Mouse (Mus musculus) stomach, embryonic 14.5 days (tissue): ENCODE measurements at regions not wholly inside any gene's neighbourhood (a gene's known extent, or its start where the extent isn't known, plus 50 kb on each side); places are given as distances from the start of the nearest gene placed in this dataset.
"Not testable (repeated sequence)": the region's sequence is repeated elsewhere in the genome, so short reads cannot be mapped to it uniquely, and the experiment has no call there.

ENCODE experiments used
- ATAC-seq: fragments of 200-750 bp; cut with Nextera tagmentation; 2 replicates; pipeline ENCODE4 v1.8.0; 2017; ENCODE audit warnings: low read depth, moderate TSS enrichment; ENCODE audit not compliant: insufficient number of reproducible peaks, insufficient read depth, low FRiP score
- H3K27ac ChIP-seq: fragments of 300-500 bp; sonication (generic); 2 replicates; pipeline ENCODE4 v1.5.1; 2014; ENCODE audit warnings: mild to moderate bottlenecking, low read length, moderate library complexity, mixed read lengths
- H3K27me3 ChIP-seq: fragments of 300-500 bp; sonication (generic); 2 replicates; pipeline ENCODE4 v1.6.1; 2014; ENCODE audit warnings: low read length, control low read depth, mixed read lengths; ENCODE audit not compliant: control insufficient read depth, insufficient read depth
- H3K36me3 ChIP-seq: fragments of 300-500 bp; sonication (generic); 2 replicates; pipeline ENCODE4 v1.6.1; 2014; ENCODE audit warnings: mild to moderate bottlenecking, control low read depth, low read length, moderate library complexity, mixed read lengths; ENCODE audit not compliant: control insufficient read depth, insufficient read depth
- H3K4me1 ChIP-seq: fragments of 300-500 bp; sonication (generic); 2 replicates; pipeline ENCODE4 v1.6.1; 2014; ENCODE audit warnings: low read length, control low read depth, mixed read lengths; ENCODE audit not compliant: control insufficient read depth, insufficient read depth
- H3K4me2 ChIP-seq: fragments of 300-500 bp; sonication (generic); replicated peaks from 2 replicates; pipeline ENCODE4 v1.6.1; 2014; ENCODE audit warnings: low read depth, low read length, control low read depth
- H3K4me3 ChIP-seq: fragments of 300-500 bp; sonication (generic); 2 replicates; pipeline ENCODE4 v1.5.1; 2014; ENCODE audit warnings: low read depth, low read length, control low read depth
- H3K9ac ChIP-seq: fragments of 300-500 bp; sonication (generic); replicated peaks from 2 replicates; pipeline ENCODE4 v1.6.1; 2014; ENCODE audit warnings: low read depth, mild to moderate bottlenecking, control low read depth, low read length, moderate library complexity, mixed read lengths
- H3K9me3 ChIP-seq: fragments of 300-500 bp; sonication (generic); 2 replicates; pipeline ENCODE4 v1.6.1; 2016; ENCODE audit warnings: low read depth, low read length, control low read depth; ENCODE audit not compliant: control insufficient read depth
- WGBS: fragments of 180-500 bp; shearing (Covaris S2); extraction: QIAGEN DNeasy Blood & Tissue Kit; methylation state at CpG from one replicate; pipeline ENCODE4 v1.1.7; 2014; 5-methylcytosine and 5-hydroxymethylcytosine counted together

DNA sequence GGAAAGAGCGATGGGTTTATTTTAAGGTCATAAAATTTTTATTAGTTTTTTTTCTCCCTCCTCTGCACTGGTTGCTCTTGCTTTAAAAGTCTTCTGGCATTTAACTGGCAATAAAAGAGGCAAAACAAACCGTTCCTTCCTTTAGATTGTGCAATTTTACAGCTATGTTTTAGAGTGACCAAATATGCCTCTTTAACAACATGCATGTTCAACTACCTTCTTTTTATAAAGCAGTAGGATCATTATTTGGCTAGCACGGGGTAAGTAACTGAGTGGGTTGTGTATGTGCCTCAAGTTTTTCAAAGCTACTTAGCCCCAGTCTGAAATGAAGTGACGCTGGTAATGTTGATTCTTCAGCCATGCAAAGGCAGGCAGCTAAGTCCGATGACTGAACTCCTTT, 284.7 kb upstream of the Klf6 start:
- no peaks in the 10 kb centered on the region for H3K36me3 ChIP-seq
- no peak overlapping the region for H3K4me2 ChIP-seq
- H3K27ac ChIP-seq, result no peak overlapping the region
- H3K4me1 ChIP-seq, result no peaks in the 10 kb centered on the region
- no peak overlapping the region for H3K9ac ChIP-seq
- H3K9me3 ChIP-seq, result no peaks in the 10 kb centered on the region
- no peak for ATAC-seq
- WGBS, result 61% methylated on average over 5 of the region's 5 CpGs
- no peaks in the 10 kb centered on the region for H3K27me3 ChIP-seq
- no peak overlapping the region for H3K4me3 ChIP-seq

DNA sequence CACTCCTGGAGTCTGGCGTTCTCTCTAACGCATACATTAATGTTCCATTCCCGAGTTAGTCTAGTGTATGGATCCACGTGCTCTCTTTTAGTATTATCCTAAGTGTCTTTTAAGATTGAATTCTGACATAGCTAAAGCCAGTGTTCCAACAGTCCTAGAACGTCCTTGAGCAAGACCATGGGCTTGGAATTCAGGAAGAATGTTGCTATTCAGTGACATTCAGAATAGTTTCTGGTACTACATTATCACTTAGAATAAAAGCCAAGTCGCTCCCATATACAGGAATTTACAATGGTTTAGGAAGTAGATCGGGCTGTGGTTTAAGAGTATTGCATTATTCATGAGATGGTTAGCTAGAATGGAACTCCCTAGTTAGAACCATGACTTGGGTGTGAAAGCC, 277.6 kb upstream of the Klf6 start:
- H3K4me1 ChIP-seq, result not testable (repeated sequence)

DNA sequence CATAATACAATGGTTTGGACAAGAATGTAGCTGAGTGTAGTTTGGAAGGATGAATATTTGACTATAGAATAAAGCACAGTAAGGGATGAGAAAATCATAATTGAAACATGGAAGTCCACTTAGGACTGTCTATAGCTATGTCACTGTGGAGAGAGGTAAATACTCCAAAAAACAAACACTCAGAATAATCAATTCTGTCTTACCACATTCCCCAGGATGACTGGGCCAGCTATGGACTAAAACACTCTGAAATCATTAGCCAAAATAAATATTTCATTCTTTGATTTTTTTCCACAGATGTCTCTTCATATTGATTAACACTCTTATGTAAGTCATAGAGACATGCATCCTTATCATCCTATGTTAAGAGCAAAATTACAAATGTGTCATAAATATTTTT, 274.1 kb upstream of the Klf6 start:
- H3K27ac ChIP-seq, result no peak overlapping the region
- H3K4me2 ChIP-seq, result no peak overlapping the region
- no peaks in the 10 kb centered on the region for H3K36me3 ChIP-seq
- H3K4me1 ChIP-seq, result no peaks in the 10 kb centered on the region
- H3K9me3 ChIP-seq, result no peaks in the 10 kb centered on the region
- H3K4me3 ChIP-seq, result no peak overlapping the region
- H3K9ac ChIP-seq, result no peak overlapping the region
- no peaks in the 10 kb centered on the region for H3K27me3 ChIP-seq
- no peak for ATAC-seq

More for the DNA sequence above, 277.6 kb upstream of the Klf6 start:
- not testable (repeated sequence) for H3K9me3 ChIP-seq, H3K27me3 ChIP-seq, H3K4me2 ChIP-seq, ATAC-seq, H3K36me3 ChIP-seq, H3K4me3 ChIP-seq, H3K9ac ChIP-seq, H3K27ac ChIP-seq
- 87% methylated on average over 7 of the region's 7 CpGs for WGBS

DNA sequence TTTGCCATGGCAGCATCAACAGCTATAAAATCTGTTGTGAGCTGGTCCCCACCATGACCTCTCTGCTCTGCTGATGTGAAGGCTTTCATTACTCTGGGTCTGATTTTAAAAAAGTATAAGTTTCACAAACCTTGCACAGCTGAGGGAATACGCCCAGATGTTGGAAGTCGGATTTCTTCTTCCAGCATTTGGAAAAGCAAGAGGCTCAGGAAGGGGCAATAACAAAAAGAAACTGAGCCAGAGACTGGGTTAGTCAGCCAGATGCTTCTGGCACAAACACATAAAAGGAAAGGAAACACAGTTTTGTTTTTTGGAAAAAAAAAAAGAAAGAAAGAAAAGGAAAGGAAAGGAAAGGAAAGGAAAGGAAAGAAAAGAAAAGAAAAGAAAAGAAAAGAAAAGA, 270.0 kb upstream of the Klf6 start:
- Histone ChIP-seq H3K4me2 (no peak overlapping the region), H3K4me1 (no peaks in the 10 kb centered on the region), H3K9me3 (no peaks in the 10 kb centered on the region), H3K9ac (no peak overlapping the region), H3K4me3 (no peak overlapping the region), H3K36me3 (no peaks in the 10 kb centered on the region), H3K27me3 (no peaks in the 10 kb centered on the region), H3K27ac (no peak overlapping the region)
- ATAC-seq, result no peak
- 82% methylated on average over 2 of the region's 2 CpGs for WGBS

DNA sequence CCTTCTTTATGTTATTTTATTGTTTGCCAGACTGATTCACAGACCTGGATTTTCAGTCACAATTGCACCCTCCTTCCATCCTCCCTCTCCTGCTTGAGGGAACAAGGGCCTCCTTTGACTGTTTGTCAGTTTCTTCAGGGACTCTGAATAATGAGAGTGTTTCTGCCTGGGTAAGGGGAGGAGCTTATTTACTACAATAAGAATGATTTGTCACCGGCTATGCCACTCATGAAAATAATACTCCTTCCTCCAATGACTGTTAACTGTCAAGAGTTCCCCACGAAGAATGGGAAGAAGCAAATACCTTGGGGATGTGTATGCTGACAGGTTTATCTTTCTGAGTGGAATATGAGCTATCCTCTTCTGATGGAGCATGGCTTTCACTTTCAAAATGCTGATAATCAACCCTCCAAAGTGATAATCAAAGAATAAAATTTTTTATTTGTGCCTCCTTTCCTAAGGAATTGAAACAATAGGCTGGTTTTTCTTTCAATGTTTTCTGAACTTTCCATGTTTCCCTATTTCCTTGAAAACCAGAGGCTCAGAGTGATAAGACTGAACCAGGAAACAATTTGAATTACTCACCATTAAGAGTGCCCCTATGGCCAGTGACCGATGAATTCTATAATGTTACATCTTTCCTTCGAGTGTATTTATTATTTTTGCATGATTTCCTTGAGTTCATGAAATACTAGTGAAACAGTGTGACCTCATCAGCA, 269.3 kb upstream of the Klf6 start:
- Histone ChIP-seq H3K36me3 (no peaks in the 10 kb centered on the region), H3K9ac (no peak overlapping the region), H3K4me2 (no peak overlapping the region), H3K27ac (no peak overlapping the region), H3K4me3 (no peak overlapping the region), H3K4me1 (no peaks in the 10 kb centered on the region), H3K9me3 (no peaks in the 10 kb centered on the region), H3K27me3 (no peaks in the 10 kb centered on the region)
- WGBS, result 66% methylated on average over 4 of the region's 4 CpGs
- ATAC-seq, result no peak

DNA sequence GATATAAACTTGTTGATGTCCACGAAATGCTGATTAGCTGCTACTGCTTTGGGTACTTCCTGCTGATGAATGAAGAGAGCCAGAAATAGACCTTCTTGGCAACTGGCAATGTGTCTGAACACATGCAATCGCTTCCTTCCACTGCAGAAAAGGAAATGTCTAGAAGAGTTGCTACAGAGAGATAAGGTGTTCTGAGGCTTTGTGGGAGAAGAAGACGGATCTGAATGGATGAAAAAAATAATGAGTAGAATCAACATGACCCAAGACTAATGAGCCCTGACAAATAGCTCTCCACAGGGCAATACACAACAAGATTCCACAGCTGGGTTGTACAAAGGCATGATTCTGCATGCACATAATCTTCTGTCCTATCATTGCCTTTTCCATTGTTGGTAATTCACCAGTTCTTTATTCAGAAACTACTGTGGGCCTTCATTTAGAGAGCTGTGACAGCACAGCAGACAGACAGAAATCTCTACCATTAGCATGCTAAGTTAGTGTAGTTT, 268.7 kb upstream of the Klf6 start:
- Histone ChIP-seq H3K4me1 (no peaks in the 10 kb centered on the region), H3K27me3 (no peaks in the 10 kb centered on the region), H3K4me3 (no peak overlapping the region), H3K27ac (no peak overlapping the region), H3K9me3 (no peaks in the 10 kb centered on the region), H3K9ac (no peak overlapping the region), H3K4me2 (no peak overlapping the region), H3K36me3 (no peaks in the 10 kb centered on the region)
- no peak for ATAC-seq
- WGBS, result 56% methylated on average over 3 of the region's 3 CpGs

DNA sequence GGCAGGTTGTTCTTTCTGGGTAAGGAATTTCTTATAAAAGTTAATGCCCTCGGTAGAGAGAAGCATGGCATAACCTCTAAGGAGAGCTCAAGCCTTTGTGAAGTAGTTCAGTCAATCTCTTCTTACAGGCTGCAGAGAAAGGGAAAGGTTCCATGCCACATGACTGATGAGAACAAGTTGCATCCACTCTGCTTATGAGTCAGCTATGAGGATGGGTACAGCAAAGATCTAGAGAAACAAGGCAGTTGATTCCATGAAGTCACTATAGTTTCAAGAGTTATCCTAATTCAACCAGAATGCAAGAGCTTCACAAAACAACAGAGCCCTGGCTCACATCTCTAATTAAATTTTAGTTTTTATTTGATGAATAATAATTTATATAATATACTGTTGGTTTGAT, 259.6 kb upstream of the Klf6 start:
- Histone ChIP-seq H3K4me1 (0 out of 2 replicates have a peak, but pooled peaks cover 3% of the 10 kb centered on the region), H3K9me3 (no peaks in the 10 kb centered on the region), H3K36me3 (no peaks in the 10 kb centered on the region), H3K27ac (no peak overlapping the region), H3K4me2 (no peak overlapping the region), H3K9ac (no peak overlapping the region), H3K27me3 (no peaks in the 10 kb centered on the region), H3K4me3 (no peak overlapping the region)
- ATAC-seq, result no peak
- 86% methylated on average over 1 of the region's 1 CpGs for WGBS

DNA sequence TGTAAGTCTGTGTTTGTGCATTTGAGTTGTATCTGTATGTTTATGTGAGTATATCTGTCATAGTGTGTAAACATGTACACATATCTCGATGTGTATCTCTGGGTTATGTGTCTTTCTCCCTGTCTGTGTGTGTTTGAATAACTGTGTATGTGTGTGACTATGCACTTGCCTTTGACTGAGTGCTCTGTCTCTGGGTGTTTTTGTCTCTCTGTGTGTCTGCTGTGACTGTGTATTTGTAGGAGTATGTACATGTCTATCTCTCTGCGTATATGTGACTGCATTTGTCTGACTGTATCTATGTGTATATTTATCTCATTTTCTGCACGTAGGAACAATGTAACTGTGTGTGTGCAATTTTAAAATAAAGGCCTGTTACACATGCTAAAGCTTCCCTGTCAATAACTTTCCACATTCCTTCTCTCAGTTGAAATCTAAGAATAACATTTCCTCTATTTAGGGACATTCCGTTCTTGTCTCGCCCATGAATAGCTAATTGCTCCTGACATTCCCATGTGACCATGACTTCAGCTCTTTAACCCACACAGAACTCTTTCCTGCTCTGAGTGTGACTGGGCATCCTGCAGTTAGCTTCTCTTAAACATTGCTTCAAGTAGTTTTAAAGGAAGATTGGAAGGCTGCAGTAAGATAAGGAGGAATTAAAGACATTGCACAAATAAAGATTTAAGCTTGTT, 257.2 kb upstream of the Klf6 start:
- Histone ChIP-seq H3K27me3 (no peaks in the 10 kb centered on the region), H3K4me2 (no peak overlapping the region), H3K4me1 (0 out of 2 replicates have a peak, but pooled peaks cover 3% of the 10 kb centered on the region), H3K36me3 (no peaks in the 10 kb centered on the region), H3K9me3 (no peaks in the 10 kb centered on the region), H3K27ac (no peak overlapping the region), H3K9ac (no peak overlapping the region), H3K4me3 (no peak overlapping the region)
- 52% methylated on average over 5 of the region's 5 CpGs for WGBS
- no peak for ATAC-seq
